Comparison of ENCODE assay signal across 9 mouse cellular contexts in genomic region chr3:27237226-27237625, GRCm38 (mm10). TPM values are rescaled to one million over a fixed set of nuclear protein-coding genes. Genes with fewer than 3 reads are reported as not detected.
DNase-seq lines count a peak whose midpoint lies in the region; ATAC-seq and TF ChIP-seq lines count a peak whose summit lies in the region.
"Had no signal": no experiment of that assay in that cellular context is flagged by ENCODE, and none has a peak within 500 bp of the region (broad histone marks: within the 10 kb centered on the region; RNA-seq: fewer than 3 reads in every experiment).

No protein-coding gene starts in this region.

- H3K4me1 ChIP-seq in heart, adult 2 months (ENCODE audit: control insufficient read depth, insufficient read depth, low read length) = peaks cover 9% of the 10 kb centered on the region
- H3K4me1 ChIP-seq in heart, embryonic 10.5 days = peaks cover 6% of the 10 kb centered on the region; the same call in 1 of the 2 replicates
- no peaks in the 10 kb centered on the region for H3K4me1 ChIP-seq in intestine, embryonic 14.5 days (replicated peaks; ENCODE audit: control insufficient read depth, insufficient read depth, low read length)
- H3K4me1 ChIP-seq: embryonic facial prominence, embryonic 15.5 days had no signal

- no peak for TF ChIP-seq EP300 in heart, adult 2 months (IDR thresholded peaks at IDR 0.05; ENCODE audit: insufficient read depth, low read depth, low read length)

- H3K27me3 ChIP-seq in heart, adult 2 months (ENCODE audit: control insufficient read depth, insufficient read depth, low read length) = no peaks in the 10 kb centered on the region
- H3K27me3 ChIP-seq in heart, embryonic 10.5 days (ENCODE audit: insufficient read depth, poor library complexity, severe bottlenecking) = no peaks in the 10 kb centered on the region
- no peaks in the 10 kb centered on the region for H3K27me3 ChIP-seq in Patski
- no peaks in the 10 kb centered on the region for H3K27me3 ChIP-seq in intestine, embryonic 14.5 days (replicated peaks; ENCODE audit: control insufficient read depth, insufficient read depth, low read length)
- H3K27me3 ChIP-seq: embryonic facial prominence, embryonic 15.5 days had no signal

- 4% methylated on average over 2 of the region's 2 CpGs for WGBS in heart, adult 2 months
- 16% methylated on average over 2 of the region's 2 CpGs for WGBS in heart, embryonic 10.5 days
- WGBS in intestine, embryonic 14.5 days = 18% methylated on average over 2 of the region's 2 CpGs

- peak; percentile 66 for ATAC-seq in Patski
- peak; percentile 67 for ATAC-seq in intestine, embryonic 14.5 days (replicated peaks; ENCODE audit: low FRiP score, low TSS enrichment, low read depth)

- no peak for TF ChIP-seq POLR2A in heart, adult 2 months (IDR thresholded peaks at IDR 0.05; ENCODE audit: insufficient read depth, low read depth, low read length)

- CTCF ChIA-PET in Patski (lab: Charles Lee) = interaction anchor here (0.8 to 14.9 kb wide), 23 partner anchors 8 to 217 kb away, joined by 3 to 272 read pairs (median 4); partner anchors contain the start of gene Nceh1

- intact Hi-C loops in heart, adult 2 months (cut with DNase I) = loop anchor here (1.0 to 5.0 kb wide), 2 partner anchors 55 to 170 kb away; partner anchors contain the start of gene Nceh1

- in situ Hi-C loops in Patski (cut with MboI; ENCODE audit: low pct_unique_long_range_greater_than_20kb) = loop anchor here (5.0 kb wide), 1 partner anchor 55 kb away; the partner anchor contains the start of gene Nceh1

- H3K27ac ChIP-seq in heart, adult 2 months = peak overlapping the region; percentile 15; the same call in 1 of the 2 replicates
- no peak overlapping the region for H3K27ac ChIP-seq in heart, embryonic 10.5 days
- no peak overlapping the region for H3K27ac ChIP-seq in intestine, embryonic 14.5 days (ENCODE audit: low read depth)
- H3K27ac ChIP-seq: embryonic facial prominence, embryonic 15.5 days had no signal

- DNase-seq in heart, adult 2 months = no peak
- no peak for DNase-seq in heart, embryonic 10.5 days (ENCODE audit: low spot score)
- DNase-seq in A20 (ENCODE audit: low read depth, low spot score) (peak; percentile 67), Patski (ENCODE audit: low read depth, low spot score) (peak; percentile 61)
- DNase-seq in embryo, embryonic 11 days = peak; percentile 73
- no peak for DNase-seq in intestine, embryonic 14.5 days (ENCODE audit: low spot score)
- DNase-seq in lung, postnatal 10 days = peak; percentile 78
- DNase-seq in thymus, postnatal 25 days = peak; percentile 42

- no peak overlapping the region for H3K4me3 ChIP-seq in heart, adult 2 months
- no peak overlapping the region for H3K4me3 ChIP-seq in heart, embryonic 10.5 days
- no peak overlapping the region for H3K4me3 ChIP-seq in intestine, embryonic 14.5 days (ENCODE audit: low read depth, low read length)
- H3K4me3 ChIP-seq: embryonic facial prominence, embryonic 15.5 days had no signal

- H3K36me3 ChIP-seq in heart, adult 2 months (ENCODE audit: control insufficient read depth, insufficient read depth, low read length) = peaks cover 4% of the 10 kb centered on the region; the same call in 1 of the 2 replicates
- peaks cover 17% of the 10 kb centered on the region; the same call in 1 of the 2 replicates for H3K36me3 ChIP-seq in heart, embryonic 10.5 days
- H3K36me3 ChIP-seq in intestine, embryonic 14.5 days (ENCODE audit: control insufficient read depth, insufficient read depth, low read length) = 0 out of 2 replicates have a peak, but pooled peaks cover 5% of the 10 kb centered on the region
- H3K36me3 ChIP-seq: embryonic facial prominence, embryonic 15.5 days had no signal

- peak; percentile 92 for TF ChIP-seq CTCF in heart, adult 2 months (IDR thresholded peaks at IDR 0.05)
- peak; percentile 79 for TF ChIP-seq CTCF in Patski (IDR thresholded peaks at IDR 0.05)

- H3K79me2 ChIP-seq in heart, adult 2 months (replicated peaks; ENCODE audit: control insufficient read depth, insufficient read depth, low read length) = no peaks in the 10 kb centered on the region

- no peak overlapping the region for H3K4me2 ChIP-seq in intestine, embryonic 14.5 days (ENCODE audit: low read length)
- H3K4me2 ChIP-seq: embryonic facial prominence, embryonic 15.5 days had no signal

- no peaks in the 10 kb centered on the region for H3K9me3 ChIP-seq in heart, embryonic 10.5 days
- no peaks in the 10 kb centered on the region for H3K9me3 ChIP-seq in intestine, embryonic 14.5 days (ENCODE audit: control insufficient read depth, low read length)
- H3K9me3 ChIP-seq: embryonic facial prominence, embryonic 15.5 days had no signal

- no peak overlapping the region for H3K9ac ChIP-seq in heart, adult 2 months (ENCODE audit: low read depth, low read length)
- H3K9ac ChIP-seq in intestine, embryonic 14.5 days (ENCODE audit: low read length) = no peak overlapping the region
- H3K9ac ChIP-seq: embryonic facial prominence, embryonic 15.5 days had no signal

- POLR2A ChIA-PET in Patski (lab: Charles Lee) = interaction anchor here (0.6 to 3.6 kb wide), 6 partner anchors 14 to 1376 kb away, joined by 3 to 19 read pairs (median 4); partner anchors contain the start of gene Nceh1

RNA-seq across cellular contexts. Expression of gene Nceh1, which starts 54.5 kb away (rescaled TPM):
- total RNA-seq in heart, adult 2 months (2021) = 100 to 1,000 TPM; 201 to 233 TPM
- 81.3 and 118 TPM in 2 replicates for polyA plus RNA-seq in heart, adult 2 months (2012; rRNA removed)
- polyA plus RNA-seq in heart, embryonic 10.5 days (2016; fragmentation: Nextera tagmentation; extraction: Ambion mirVana) = 6.9 and 9.9 TPM in 2 replicates
- polyA plus RNA-seq in Patski (2021) = 188 TPM
- polyA plus RNA-seq in intestine, embryonic 14.5 days (2014; fragmentation: Nextera tagmentation; extraction: Ambion mirVana) = 6.5 and 7.6 TPM in 2 replicates

Comparison
In these comparisons a context has a peak if more than half of its experiments do, and no peak if none do; other contexts are left out.
1. DNase-seq: peak in A20 (single experiment), Patski (single experiment), embryo, embryonic 11 days (single experiment), lung, postnatal 10 days (single experiment) and thymus, postnatal 25 days (single experiment); none in heart, adult 2 months (0 of 2), heart, embryonic 10.5 days (single experiment) and intestine, embryonic 14.5 days (single experiment).